Mouse (Mus musculus) limb, embryonic 13.5 days (tissue): Measurements from ENCODE around the gene Galnt15. TPM values are rescaled to one million over a fixed set of nuclear protein-coding genes. Genes with fewer than 3 reads are reported as not detected.
"Not testable (repeated sequence)": the region's sequence is repeated elsewhere in the genome, so short reads cannot be mapped to it uniquely, and the experiment has no call there.

ENCODE experiments used
- ATAC-seq: fragments of 200-750 bp; cut with Nextera tagmentation; 2 replicates; pipeline ENCODE4 v1.8.0; 2017; ENCODE audit warnings: low read depth, moderate number of reproducible peaks, moderate TSS enrichment; ENCODE audit not compliant: low FRiP score
- H3K27ac ChIP-seq: fragments of 300-500 bp; sonication (generic); 2 replicates; pipeline ENCODE4 v1.5.1; 2015; ENCODE audit warnings: inconsistent platforms, mild to moderate bottlenecking, moderate library complexity
- H3K27me3 ChIP-seq: fragments of 300-500 bp; sonication (generic); 2 replicates; pipeline ENCODE4 v1.6.1; 2015; ENCODE audit warnings: mild to moderate bottlenecking, inconsistent platforms
- H3K36me3 ChIP-seq: fragments of 300-500 bp; sonication (generic); 2 replicates; pipeline ENCODE4 v1.6.1; 2015; ENCODE audit warnings: inconsistent platforms, mild to moderate bottlenecking, moderate library complexity
- H3K4me1 ChIP-seq: fragments of 300-500 bp; sonication (generic); 2 replicates; pipeline ENCODE4 v1.6.1; 2015; ENCODE audit warnings: inconsistent platforms
- H3K4me2 ChIP-seq: fragments of 300-500 bp; sonication (generic); replicated peaks from 2 replicates; pipeline ENCODE4 v1.6.1; 2015; ENCODE audit warnings: inconsistent platforms, mild to moderate bottlenecking, moderate library complexity
- H3K4me3 ChIP-seq: fragments of 300-500 bp; sonication (generic); 2 replicates; pipeline ENCODE4 v1.5.1; 2015; ENCODE audit warnings: moderate library complexity, mild to moderate bottlenecking, inconsistent platforms
- H3K9ac ChIP-seq: fragments of 300-500 bp; sonication (generic); 2 replicates; pipeline ENCODE4 v1.6.1; 2015; ENCODE audit warnings: mild to moderate bottlenecking, inconsistent platforms
- H3K9me3 ChIP-seq: fragments of 300-500 bp; sonication (generic); 2 replicates; pipeline ENCODE4 v1.6.1; 2016; ENCODE audit warnings: inconsistent platforms
- WGBS: fragments of 180-500 bp; shearing (Covaris S2); methylation state at CpG from one replicate; pipeline ENCODE4 v1.1.7; 2015; 5-methylcytosine and 5-hydroxymethylcytosine counted together
- polyA plus RNA-seq: library from polyadenylated mRNA; unstranded; fragments of >200 nt; fragmentation: Nextera tagmentation; extraction: Ambion mirVana; gene quantifications from 2 replicates; pipeline ENCODE4 v1.2.1, GENCODE M21; 2015

The Galnt15 gene
- polyA plus RNA-seq, 1 experiment from 2014 or later: 0.06 TPM

DNA sequence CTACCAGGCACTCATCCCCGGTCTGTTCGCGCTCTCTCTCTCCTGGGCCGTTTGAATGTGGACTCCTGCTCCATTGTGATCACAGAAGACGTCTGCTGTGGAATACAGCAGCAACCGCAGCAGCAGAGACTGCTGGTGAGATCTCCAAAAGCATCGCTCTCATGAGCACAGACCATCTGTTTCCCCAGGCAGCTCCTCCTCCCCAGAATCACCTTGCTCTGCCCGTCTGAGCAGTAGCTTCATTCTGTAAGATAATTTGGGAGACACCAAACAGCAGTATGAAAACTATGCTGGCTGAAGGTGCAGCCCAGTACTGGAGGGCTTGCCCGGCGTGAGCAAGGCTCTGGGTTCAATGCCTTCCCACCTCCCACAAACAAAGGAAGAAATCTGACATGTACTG lies 52.2 kb downstream of the Galnt15 start:
- Histone ChIP-seq H3K4me2 (no peak overlapping the region), H3K9me3 (no peaks in the 10 kb centered on the region), H3K27ac (no peak overlapping the region), H3K9ac (no peak overlapping the region), H3K27me3 (no peaks in the 10 kb centered on the region), H3K4me3 (no peak overlapping the region), H3K4me1 (peaks cover 6% of the 10 kb centered on the region), H3K36me3 (peaks cover 26% of the 10 kb centered on the region)
- WGBS: 84% methylated on average over 10 of the region's 10 CpGs
- no peak for ATAC-seq

DNA sequence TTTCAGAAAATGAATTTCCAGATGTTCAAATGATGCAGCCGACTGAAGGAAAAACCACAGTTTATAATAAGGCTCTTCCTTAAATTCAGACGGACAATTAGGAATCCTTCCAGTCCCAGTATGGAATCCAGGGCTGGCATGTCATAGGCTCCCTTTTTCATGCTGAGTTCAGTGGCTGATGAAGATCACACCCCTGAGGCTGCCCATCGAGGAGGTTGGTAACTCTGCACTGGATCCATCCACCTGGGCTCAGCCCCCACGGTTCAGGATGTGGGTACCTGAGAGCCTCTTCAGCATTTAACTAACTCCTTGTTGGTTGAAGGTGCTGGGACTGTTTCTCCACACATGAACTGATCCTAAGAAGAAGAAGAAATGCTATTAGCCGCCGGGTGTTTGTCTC lies 54.1 kb downstream of the Galnt15 start:
- Histone ChIP-seq H3K36me3 (peaks cover 26% of the 10 kb centered on the region), H3K4me3 (no peak overlapping the region), H3K4me2 (no peak overlapping the region), H3K27me3 (no peaks in the 10 kb centered on the region), H3K27ac (no peak overlapping the region), H3K9ac (no peak overlapping the region), H3K9me3 (no peaks in the 10 kb centered on the region), H3K4me1 (peaks cover 12% of the 10 kb centered on the region)
- 90% methylated on average over 6 of the region's 6 CpGs for WGBS
- ATAC-seq: no peak

DNA sequence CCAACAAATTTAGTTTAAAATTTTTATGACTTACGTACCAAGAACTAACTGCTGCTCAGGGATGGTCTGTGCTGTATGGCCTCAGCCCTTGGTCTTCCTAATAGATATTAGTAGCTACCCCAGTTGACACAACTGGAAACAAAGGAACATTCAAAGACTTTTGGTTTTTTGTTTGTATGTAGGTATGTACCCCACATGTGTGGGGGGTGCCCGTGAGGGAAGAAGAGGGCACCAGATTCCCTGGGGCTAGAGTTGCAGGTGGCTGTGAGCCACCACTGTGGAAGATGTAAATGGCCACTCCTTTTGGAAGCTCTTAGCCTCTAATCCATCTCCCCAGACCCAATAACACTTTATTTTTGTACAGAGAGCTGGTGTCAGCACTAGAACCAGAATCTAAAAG lies 54.7 kb downstream of the Galnt15 start:
- ATAC-seq: no peak

DNA sequence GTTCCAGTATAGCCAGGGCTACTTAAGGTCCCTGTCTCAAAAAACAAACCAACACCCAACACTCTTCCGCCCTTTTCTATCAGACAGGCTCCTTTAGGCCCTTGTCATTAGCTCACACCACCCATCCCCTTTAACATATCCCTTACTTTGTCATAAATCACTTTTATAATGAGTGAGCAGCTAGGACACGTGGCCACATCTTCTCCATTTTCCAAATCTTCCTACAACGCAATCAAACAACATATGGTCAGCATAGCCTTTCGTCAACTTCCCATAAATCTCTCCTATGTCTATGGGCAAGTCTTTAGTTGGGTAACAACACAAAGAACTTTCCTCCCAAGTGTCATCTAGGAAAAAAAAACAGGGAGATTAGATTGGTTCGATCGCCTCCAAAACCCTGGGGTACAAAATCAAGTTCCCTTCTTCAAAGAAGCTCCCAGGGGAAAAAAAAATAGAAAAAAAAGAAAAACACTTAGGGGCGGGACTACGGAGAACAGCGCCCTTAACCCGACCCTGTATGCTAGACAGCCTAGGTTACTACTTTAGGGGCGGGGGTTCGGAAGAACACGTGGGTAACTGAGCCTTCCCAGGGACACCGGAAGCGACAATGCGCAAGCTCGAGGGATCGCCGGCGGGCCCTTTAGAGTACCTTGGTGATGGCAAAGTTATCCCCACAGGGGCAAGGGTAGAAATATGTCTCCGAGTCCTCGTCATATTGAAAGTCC lies 56.1 kb downstream of the Galnt15 start, which contains the start of gene Oxnad1:
Gene Oxnad1, plus strand, starts transcription at position 614 of the 725 bp plus-strand sequence.
- Histone ChIP-seq H3K36me3 (peaks cover 26% of the 10 kb centered on the region), H3K9me3 (no peaks in the 10 kb centered on the region), H3K9ac (peak within 1 kb of the TSS; percentile 71), H3K27me3 (no peaks in the 10 kb centered on the region), H3K4me1 (peaks cover 12% of the 10 kb centered on the region), H3K4me3 (peak within 1 kb of the TSS; percentile 66), H3K27ac (peak within 1 kb of the TSS; percentile 76), H3K4me2 (peak within 1 kb of the TSS; percentile 73)
- 2% methylated on average over 22 of the region's 22 CpGs for WGBS
- ATAC-seq: peak; percentile 95

More for the DNA sequence above, 54.7 kb downstream of the Galnt15 start:
- Histone ChIP-seq H3K4me1 (peaks cover 12% of the 10 kb centered on the region), H3K27ac (no peak overlapping the region), H3K36me3 (peaks cover 26% of the 10 kb centered on the region), H3K4me2 (no peak overlapping the region), H3K9me3 (no peaks in the 10 kb centered on the region), H3K9ac (no peak overlapping the region), H3K27me3 (no peaks in the 10 kb centered on the region), H3K4me3 (no peak overlapping the region)
- WGBS: 87% methylated on average over 2 of the region's 2 CpGs

DNA sequence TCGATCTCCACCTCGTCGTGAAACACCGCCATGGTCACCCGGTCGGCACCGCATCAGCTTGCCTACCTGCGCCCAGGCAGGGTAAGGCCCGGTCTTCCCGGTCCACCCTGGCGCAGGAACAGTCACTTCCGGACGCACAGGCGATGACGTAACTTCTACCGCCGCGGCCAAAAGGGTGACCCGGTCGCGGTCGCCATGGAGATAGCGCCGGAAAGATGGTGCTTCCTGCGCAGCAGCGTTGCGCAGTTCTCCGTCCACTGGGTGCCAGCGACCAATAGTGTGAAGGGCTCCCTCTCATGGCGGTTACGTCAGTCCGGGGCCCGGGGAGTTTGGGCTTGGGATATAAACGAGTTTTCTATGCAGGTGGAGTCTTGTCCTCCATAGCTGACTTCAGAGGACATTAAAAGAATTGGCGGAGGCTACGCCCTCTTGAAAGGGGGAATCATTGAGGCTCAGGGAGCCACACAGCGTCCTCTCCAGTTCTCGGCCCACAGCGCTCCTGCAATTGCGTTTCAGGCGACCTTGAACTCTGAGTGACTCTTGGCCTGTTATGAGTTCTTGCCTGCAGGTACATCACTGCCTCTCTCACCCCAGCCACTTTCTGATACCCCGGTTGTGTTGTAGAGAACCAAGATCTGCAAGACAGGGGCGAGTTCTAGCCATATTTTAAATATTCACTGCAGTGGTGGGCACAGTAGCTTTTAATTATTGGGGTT lies 56.9 kb downstream of the Galnt15 start, which contains the start of gene Dph3:
Gene Dph3, minus strand, starts transcription at position 244 of the 716 bp plus-strand sequence.
- Histone ChIP-seq H3K9me3 (no peaks in the 10 kb centered on the region), H3K9ac (peak within 1 kb of the TSS; percentile 71), H3K4me2 (peak within 1 kb of the TSS; percentile 73), H3K36me3 (peaks cover 25% of the 10 kb centered on the region), H3K4me3 (peak within 1 kb of the TSS; percentile 66), H3K4me1 (peaks cover 17% of the 10 kb centered on the region), H3K27me3 (no peaks in the 10 kb centered on the region), H3K27ac (peak within 1 kb of the TSS; percentile 76)
- peak; percentile 96 for ATAC-seq
- under 1% methylated on average over 43 of the region's 43 CpGs for WGBS

DNA sequence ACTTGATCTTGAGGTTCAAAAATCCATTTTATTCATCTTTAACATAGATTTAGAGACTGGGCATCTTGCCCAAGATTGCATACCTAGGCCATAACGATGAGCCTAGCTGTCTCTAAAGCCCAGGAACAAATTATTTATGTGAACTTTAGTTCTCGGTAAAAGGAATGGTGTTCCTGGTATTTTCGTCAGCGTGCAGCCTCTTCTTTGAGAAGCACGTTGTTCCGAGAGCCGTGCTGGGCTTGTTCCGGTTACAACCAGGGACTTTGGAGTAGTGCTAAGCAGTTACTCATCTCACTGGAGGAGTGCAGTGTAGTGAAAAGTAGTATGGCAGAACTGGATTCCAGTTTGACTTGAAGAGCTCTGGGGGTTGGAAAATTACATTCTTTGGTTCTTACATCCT lies 57.4 kb downstream of the Galnt15 start:
- WGBS: 24% methylated on average over 8 of the region's 8 CpGs
- ATAC-seq: no peak
- no peaks in the 10 kb centered on the region for H3K9me3 ChIP-seq
- H3K36me3 ChIP-seq: peaks cover 19% of the 10 kb centered on the region
- H3K27ac ChIP-seq: peak overlapping the region; percentile 76
- peak overlapping the region; percentile 69 for H3K9ac ChIP-seq
- H3K27me3 ChIP-seq: no peaks in the 10 kb centered on the region
- H3K4me2 ChIP-seq: peak overlapping the region; percentile 73
- peak overlapping the region; percentile 66 for H3K4me3 ChIP-seq
- H3K4me1 ChIP-seq: peaks cover 23% of the 10 kb centered on the region

DNA sequence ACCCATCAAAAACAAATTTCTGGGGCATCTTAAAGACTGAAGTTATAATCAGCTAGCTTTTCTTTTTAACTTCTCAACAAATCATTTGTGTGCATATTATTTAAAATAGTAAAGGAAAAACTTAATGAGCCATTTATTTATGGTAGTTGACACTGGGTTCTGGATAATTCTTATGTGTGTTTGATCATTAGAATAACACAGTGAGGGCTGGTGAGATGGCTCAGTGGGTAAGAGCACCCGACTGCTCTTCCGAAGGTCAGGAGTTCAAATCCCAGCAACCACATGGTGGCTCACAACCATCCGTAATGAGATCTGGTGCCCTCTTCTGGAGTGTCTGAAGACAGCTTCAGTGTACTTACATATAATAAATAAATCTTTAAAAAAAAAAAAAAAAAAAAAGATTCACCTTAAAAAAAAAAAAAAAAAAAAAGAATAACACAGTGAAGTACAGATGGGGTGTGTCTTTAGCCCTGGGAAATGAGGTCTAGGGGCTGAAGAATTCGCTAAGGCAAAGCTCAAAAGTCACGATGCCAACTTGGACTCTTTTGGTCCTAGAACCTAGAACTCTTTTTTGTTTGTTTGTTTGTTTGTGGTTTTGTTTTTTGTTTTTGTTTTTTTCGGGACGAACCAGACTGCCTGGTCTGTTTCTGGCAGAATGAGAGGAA lies 58.9 kb downstream of the Galnt15 start:
- ATAC-seq, H3K9me3 ChIP-seq, H3K4me2 ChIP-seq, H3K27ac ChIP-seq, H3K27me3 ChIP-seq, H3K9ac ChIP-seq, H3K4me3 ChIP-seq: not testable (repeated sequence)
- Histone ChIP-seq H3K4me1 (peaks cover 28% of the 10 kb centered on the region), H3K36me3 (peaks cover 11% of the 10 kb centered on the region)
- 90% methylated on average over 7 of the region's 7 CpGs for WGBS

DNA sequence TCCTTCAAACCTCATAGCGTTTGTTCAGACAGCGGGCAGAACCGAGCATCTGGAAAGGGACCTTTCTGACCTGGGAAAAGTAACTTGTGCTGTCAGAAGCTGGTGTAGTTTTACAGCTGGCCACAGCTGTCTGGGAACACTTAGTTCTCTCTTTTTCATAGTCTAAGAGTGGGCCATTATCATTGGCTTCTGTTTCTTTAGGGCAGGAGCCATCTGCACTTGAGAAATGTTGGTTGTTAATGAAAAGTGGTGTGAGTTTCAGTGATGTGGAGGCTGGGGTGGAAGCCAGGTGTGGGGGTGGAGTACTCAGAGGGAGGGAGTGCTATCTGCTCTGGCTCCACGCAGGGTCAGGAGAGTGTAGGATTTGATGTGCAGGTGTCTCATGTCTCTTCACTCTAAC lies 62.3 kb downstream of the Galnt15 start:
- Histone ChIP-seq H3K4me3 (no peak overlapping the region), H3K36me3 (peaks cover 38% of the 10 kb centered on the region), H3K4me1 (peaks cover 21% of the 10 kb centered on the region), H3K4me2 (no peak overlapping the region), H3K27ac (no peak overlapping the region), H3K27me3 (no peaks in the 10 kb centered on the region), H3K9me3 (no peaks in the 10 kb centered on the region), H3K9ac (no peak overlapping the region)
- WGBS: 24% methylated on average over 4 of the region's 4 CpGs
- ATAC-seq: no peak

DNA sequence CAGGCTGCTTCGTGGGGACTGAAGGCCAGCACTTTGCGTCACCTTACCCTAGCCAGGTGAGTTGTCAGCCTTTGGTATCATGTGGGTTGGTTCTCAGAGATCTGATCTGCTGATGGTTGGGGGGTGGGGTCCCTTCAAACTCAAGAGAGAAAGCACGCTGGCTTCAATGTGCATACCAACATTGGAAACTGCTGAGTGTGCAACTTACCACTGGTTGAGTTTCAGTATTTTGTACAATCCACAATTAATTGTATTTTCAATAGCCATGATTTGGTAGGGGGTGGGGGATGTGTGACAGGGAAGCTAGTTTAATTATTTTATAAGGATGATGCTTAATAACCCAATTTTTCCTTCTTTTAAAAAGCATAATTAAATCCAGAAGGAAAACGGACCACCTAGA lies 62.9 kb downstream of the Galnt15 start:
- Histone ChIP-seq H3K4me2 (no peak overlapping the region), H3K27ac (no peak overlapping the region), H3K9ac (no peak overlapping the region), H3K4me1 (peaks cover 18% of the 10 kb centered on the region; the same call in 1 of the 2 replicates), H3K9me3 (no peaks in the 10 kb centered on the region), H3K36me3 (peaks cover 41% of the 10 kb centered on the region), H3K27me3 (no peaks in the 10 kb centered on the region), H3K4me3 (no peak overlapping the region)
- 66% methylated on average over 4 of the region's 4 CpGs for WGBS
- no peak for ATAC-seq

DNA sequence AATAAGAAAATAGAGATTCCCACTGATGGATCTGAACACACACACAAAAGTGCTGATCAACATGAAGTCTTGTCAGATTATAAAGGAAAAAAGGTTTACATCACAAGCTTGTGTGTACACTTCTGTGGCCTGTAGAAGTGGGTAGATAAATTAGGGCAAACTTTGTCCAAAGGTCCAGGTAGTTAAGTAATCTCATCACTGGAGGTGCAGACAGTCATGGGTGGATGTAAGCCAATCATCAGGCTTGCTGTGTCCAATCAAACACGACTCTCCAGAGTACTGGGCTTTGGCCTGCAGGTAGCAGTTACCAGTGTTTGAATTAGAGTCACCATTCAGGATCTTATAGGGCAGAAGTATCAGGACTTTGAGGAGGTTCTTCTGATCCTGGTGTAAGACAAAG lies 64.2 kb downstream of the Galnt15 start:
- ATAC-seq: no peak
- Histone ChIP-seq H3K4me2 (no peak overlapping the region), H3K36me3 (peaks cover 53% of the 10 kb centered on the region), H3K9ac (no peak overlapping the region), H3K4me3 (no peak overlapping the region), H3K4me1 (peaks cover 16% of the 10 kb centered on the region; the same call in 1 of the 2 replicates), H3K27me3 (no peaks in the 10 kb centered on the region), H3K9me3 (no peaks in the 10 kb centered on the region), H3K27ac (no peak overlapping the region)
- 61% methylated on average over 1 of the region's 1 CpGs for WGBS

DNA sequence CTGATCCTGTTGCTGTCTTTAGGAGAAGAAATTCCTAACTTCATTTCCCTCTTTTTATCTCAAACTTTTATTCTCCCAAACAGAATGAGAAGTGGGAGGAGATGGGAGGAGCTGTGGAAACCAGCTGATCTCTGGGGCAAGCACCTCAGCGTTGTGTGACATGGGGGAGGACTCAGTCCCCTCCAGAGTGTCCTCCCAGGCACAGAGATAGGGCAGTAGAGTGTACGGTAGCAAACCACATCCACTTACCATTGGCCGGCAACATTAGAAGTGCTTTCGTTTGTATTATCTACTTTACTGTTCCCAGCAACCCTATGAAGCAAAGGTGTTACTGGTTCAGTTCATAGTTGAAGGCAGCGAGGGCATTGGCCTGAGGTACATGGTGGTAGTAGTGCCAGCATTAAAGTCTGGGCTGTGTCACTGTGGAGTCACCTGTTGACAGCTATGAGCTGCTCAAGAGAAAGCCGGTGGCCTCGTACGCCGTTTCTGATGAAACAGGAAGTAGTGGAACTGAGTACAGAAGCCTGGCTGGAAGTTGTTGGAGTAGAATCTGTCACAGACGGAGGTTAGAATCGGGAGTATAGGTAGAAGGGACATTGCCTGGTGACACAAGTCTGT lies 64.8 kb downstream of the Galnt15 start:
- Histone ChIP-seq H3K27me3 (no peaks in the 10 kb centered on the region), H3K4me3 (no peak overlapping the region), H3K36me3 (peaks cover 59% of the 10 kb centered on the region), H3K9me3 (no peaks in the 10 kb centered on the region), H3K9ac (no peak overlapping the region), H3K4me2 (no peak overlapping the region), H3K27ac (no peak overlapping the region), H3K4me1 (peaks cover 16% of the 10 kb centered on the region; the same call in 1 of the 2 replicates)
- ATAC-seq: no peak
- 85% methylated on average over 11 of the region's 11 CpGs for WGBS

DNA sequence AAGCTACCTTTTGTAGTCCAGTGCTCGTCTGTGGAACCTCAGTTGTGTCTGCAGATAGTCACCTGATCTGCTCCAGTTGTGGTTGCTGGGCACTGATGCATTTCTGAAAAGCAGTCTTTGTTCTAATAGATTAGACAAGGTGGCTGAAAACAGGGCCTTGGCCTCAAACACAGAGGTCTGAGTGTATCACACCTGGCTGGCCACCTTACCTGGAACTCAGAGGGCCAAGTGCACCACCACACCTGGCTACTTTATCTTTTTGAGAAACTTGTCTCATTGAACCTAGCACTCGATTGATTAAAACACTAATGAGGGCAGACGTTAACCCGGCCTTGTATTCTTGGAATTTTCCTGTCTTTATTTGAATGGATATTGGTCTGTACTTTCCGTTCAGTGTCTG lies 66.9 kb downstream of the Galnt15 start:
- peaks cover 80% of the 10 kb centered on the region for H3K36me3 ChIP-seq
- no peaks in the 10 kb centered on the region for H3K9me3 ChIP-seq
- no peaks in the 10 kb centered on the region for H3K27me3 ChIP-seq
- H3K4me3 ChIP-seq: no peak overlapping the region
- H3K9ac ChIP-seq: no peak overlapping the region
- H3K4me2 ChIP-seq: no peak overlapping the region
- no peak for ATAC-seq
- WGBS: 82% methylated on average over 5 of the region's 5 CpGs
- H3K27ac ChIP-seq: no peak overlapping the region
- peaks cover 11% of the 10 kb centered on the region; the same call in 1 of the 2 replicates for H3K4me1 ChIP-seq
